Mouse (Mus musculus) adrenal gland, postnatal 4 days (tissue): ENCODE data around the gene Fbxo21. TPM values are rescaled to one million over a fixed set of nuclear protein-coding genes. Genes with fewer than 3 reads are reported as not detected.
A peak's percentile ranks its signal among the peaks of the same experiment; 100 is the strongest.

ENCODE experiments used
- DNase-seq, 2 experiments: peaks; one replicate each; pipeline ENCODE4 v3.0.0; 2021 to 2022; ENCODE audit warnings: low spot score in 2 of 2, mixed read lengths in 2 of 2
- long read RNA-seq, 2 experiments: library from polyadenylated mRNA; stranded (forward); transcript quantifications; one replicate each; pipeline ENCODE4 v2.0.0; 2021
- total RNA-seq, 2 experiments: library from RNA; stranded (reverse); gene quantifications; 2 replicates each; pipeline ENCODE4 v1.2.3; 2021

The Fbxo21 gene
- total RNA-seq, result 10 to 100 TPM; 89.3 to 94.4 TPM
- long read RNA-seq, experiment 1, transcript Fbxo21-206 (12 exons, 3,959 nt), result minor isoform, 20 of 104 reads
- long read RNA-seq, experiment 1, transcript Fbxo21-201 (12 exons, 3,883 nt), result major isoform, 58 of 104 reads
- long read RNA-seq, experiment 1, partial matches to known transcripts, result 19 of 104 reads
- long read RNA-seq, experiment 1, other reads (novel, unspliced or antisense), result 6 of 104 reads
- long read RNA-seq, experiment 2, transcript Fbxo21-201 (12 exons, 3,883 nt), result major isoform, 159 of 262 reads
- long read RNA-seq, experiment 2, transcript Fbxo21-206 (12 exons, 3,959 nt), result minor isoform, 68 of 262 reads
- long read RNA-seq, experiment 2, partial matches to known transcripts, result 27 of 262 reads
- long read RNA-seq, experiment 2, other reads (novel, unspliced or antisense), result 4 of 262 reads

GRCm38 (mm10) chr5:117976657-117977500 is at the start of gene Fbxo21:
Gene Fbxo21, plus strand, starts transcription at chr5:117976730.
- peak; percentile 93 to 96 for DNase-seq

- DNase-seq, result no peak
Measured at GRCm38 (mm10) chr5:117928553-117928952, 48.0 kb upstream of the Fbxo21 start.

GRCm38 (mm10) chr5:117932222-117932621 is 44.3 kb upstream of the Fbxo21 start:
- no peak for DNase-seq

- peak; percentile 63 to 80 for DNase-seq
Measured at GRCm38 (mm10) chr5:117932862-117933261, 43.7 kb upstream of the Fbxo21 start.

- no peak for DNase-seq
Measured at GRCm38 (mm10) chr5:117936346-117936745, 40.2 kb upstream of the Fbxo21 start.

- no peak for DNase-seq
Measured at GRCm38 (mm10) chr5:117937186-117937585, 39.3 kb upstream of the Fbxo21 start.

- peak; percentile 24 to 48 for DNase-seq
Measured at GRCm38 (mm10) chr5:117938182-117938581, 38.3 kb upstream of the Fbxo21 start.

- DNase-seq, result no peak
Measured at GRCm38 (mm10) chr5:117939402-117939801, 37.1 kb upstream of the Fbxo21 start.

- DNase-seq, result no peak
Measured at GRCm38 (mm10) chr5:117941552-117941951, 35.0 kb upstream of the Fbxo21 start.

- peak in 1 of 2 experiments; percentile 24 for DNase-seq
Measured at GRCm38 (mm10) chr5:117946605-117947004, 29.9 kb upstream of the Fbxo21 start.

GRCm38 (mm10) chr5:117949393-117949792 is 27.1 kb upstream of the Fbxo21 start:
- DNase-seq, result no peak

- no peak for DNase-seq
Measured at GRCm38 (mm10) chr5:117953893-117954292, 22.6 kb upstream of the Fbxo21 start.

- DNase-seq, result no peak
Measured at GRCm38 (mm10) chr5:117954429-117954828, 22.1 kb upstream of the Fbxo21 start.

- no peak for DNase-seq
Measured at GRCm38 (mm10) chr5:117955675-117956420, 20.7 kb upstream of the Fbxo21 start.

GRCm38 (mm10) chr5:117964750-117965149 is 11.8 kb upstream of the Fbxo21 start:
- DNase-seq, result no peak

- no peak for DNase-seq
Measured at GRCm38 (mm10) chr5:117966956-117967355, 9.6 kb upstream of the Fbxo21 start.

GRCm38 (mm10) chr5:117967659-117968069 is 8.9 kb upstream of the Fbxo21 start:
- no peak for DNase-seq

- DNase-seq, result no peak
Measured at GRCm38 (mm10) chr5:117969681-117970427, 6.7 kb upstream of the Fbxo21 start.

GRCm38 (mm10) chr5:117976263-117976656 is 270 bp upstream of the Fbxo21 start:
- DNase-seq, result no peak

- DNase-seq, result no peak
Measured at GRCm38 (mm10) chr5:117977501-117978158, 1.1 kb downstream of the Fbxo21 start.
